Mouse (Mus musculus) spleen, postnatal 4 days (tissue): ENCODE results near the gene B3galnt1.
"Not testable (repeated sequence)": the region's sequence is repeated elsewhere in the genome, so short reads cannot be mapped to it uniquely, and the experiment has no call there.

Experiments
- DNase-seq, 2 experiments: peaks; one replicate each; pipeline ENCODE4 v3.0.0; 2022; ENCODE audit warnings: low spot score in 2 of 2

B3galnt1 gene

GRCm38 (mm10) chr3:69565586-69565985 is 33.2 kb downstream of the B3galnt1 start:
- DNase-seq: not testable (repeated sequence)

- no peak for DNase-seq
Measured at GRCm38 (mm10) chr3:69563406-69563805, 35.4 kb downstream of the B3galnt1 start.

- no peak for DNase-seq
Measured at GRCm38 (mm10) chr3:69561686-69562085, 37.1 kb downstream of the B3galnt1 start.

GRCm38 (mm10) chr3:69559975-69560330 is 38.8 kb downstream of the B3galnt1 start:
- no peak for DNase-seq

- no peak for DNase-seq
Measured at GRCm38 (mm10) chr3:69559316-69559974, 39.3 kb downstream of the B3galnt1 start.

- DNase-seq: no peak
Measured at GRCm38 (mm10) chr3:69556092-69556778, 42.5 kb downstream of the B3galnt1 start.

GRCm38 (mm10) chr3:69555511-69555910 is 43.2 kb downstream of the B3galnt1 start:
- DNase-seq: no peak

GRCm38 (mm10) chr3:69549602-69550001 is 49.2 kb downstream of the B3galnt1 start:
- DNase-seq: no peak

GRCm38 (mm10) chr3:69548704-69549455 is 49.9 kb downstream of the B3galnt1 start:
- DNase-seq: no peak

GRCm38 (mm10) chr3:69545017-69545416 is 53.7 kb downstream of the B3galnt1 start:
- DNase-seq: no peak

- no peak for DNase-seq
Measured at GRCm38 (mm10) chr3:69543730-69544129, 55.0 kb downstream of the B3galnt1 start.

- DNase-seq: no peak
Measured at GRCm38 (mm10) chr3:69542962-69543361, 55.8 kb downstream of the B3galnt1 start.

GRCm38 (mm10) chr3:69535941-69536647 is 62.7 kb downstream of the B3galnt1 start:
- no peak for DNase-seq

- DNase-seq: no peak
Measured at GRCm38 (mm10) chr3:69535486-69535885, 63.3 kb downstream of the B3galnt1 start.

- DNase-seq: no peak
Measured at GRCm38 (mm10) chr3:69532687-69533086, 66.1 kb downstream of the B3galnt1 start.

- DNase-seq: no peak
Measured at GRCm38 (mm10) chr3:69531511-69531910, 67.2 kb downstream of the B3galnt1 start.

- DNase-seq: no peak
Measured at GRCm38 (mm10) chr3:69529576-69529975, 69.2 kb downstream of the B3galnt1 start.

GRCm38 (mm10) chr3:69527384-69527783 is 71.4 kb downstream of the B3galnt1 start:
- DNase-seq: no peak

GRCm38 (mm10) chr3:69525072-69525529 is 73.7 kb downstream of the B3galnt1 start:
- DNase-seq: no peak

GRCm38 (mm10) chr3:69524356-69525071 is 74.2 kb downstream of the B3galnt1 start:
- no peak for DNase-seq
